In the genomic region with DNA sequence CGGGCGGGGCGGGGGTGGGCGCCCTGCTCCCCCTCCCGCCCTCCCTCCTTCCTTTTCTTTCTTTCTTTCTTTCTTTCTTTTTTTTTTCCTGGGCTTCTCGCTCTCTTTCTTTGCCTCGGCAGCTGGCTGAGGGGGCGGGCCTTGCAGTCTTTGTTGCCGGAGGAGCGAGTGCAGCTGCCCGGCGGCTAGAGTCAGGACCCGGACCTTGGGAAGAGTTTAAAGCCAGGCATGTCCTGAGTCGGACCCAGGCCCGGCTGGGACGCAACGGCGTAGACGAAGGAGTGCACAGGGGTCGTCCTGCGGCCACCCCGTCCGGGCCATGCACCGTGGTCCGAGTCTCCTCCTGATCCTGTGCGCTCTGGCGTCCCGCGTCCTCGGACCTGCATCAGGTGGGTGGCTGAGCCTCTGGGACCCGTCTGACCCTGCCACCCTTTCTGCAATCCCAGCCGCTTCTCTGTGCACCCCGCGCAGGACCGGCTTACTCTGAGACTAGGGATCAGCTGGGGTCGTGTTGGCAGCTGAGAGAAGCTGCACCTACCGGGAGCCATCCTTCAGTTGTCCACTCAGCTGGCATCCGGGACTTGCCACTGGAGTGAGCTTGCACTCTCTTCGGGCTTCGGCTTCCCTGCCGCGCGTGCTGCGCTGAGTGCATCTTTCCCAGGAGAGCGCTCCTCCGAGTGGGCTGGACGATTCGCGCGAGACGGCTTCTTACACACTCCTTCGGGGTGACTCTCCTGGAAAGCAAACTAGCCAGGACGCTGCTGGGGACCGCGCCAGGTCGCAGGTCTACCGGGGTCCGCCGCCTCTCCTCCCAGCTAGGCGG, we compare ENCODE assay signal across 9 mouse cellular contexts. TPM values are rescaled to one million over a fixed set of nuclear protein-coding genes. Genes with fewer than 3 reads are reported as not detected.
DNase-seq lines count a peak whose midpoint lies in the region; ATAC-seq and TF ChIP-seq lines count a peak whose summit lies in the region.
"Had no signal": no experiment of that assay in that cellular context is flagged by ENCODE, and none has a peak within 500 bp of the region (broad histone marks: within the 10 kb centered on the region; RNA-seq: fewer than 3 reads in every experiment).

A gene (plus strand): TSS at position 144 of the 823 bp plus-strand sequence.

- H3K36me3 ChIP-seq in forebrain, postnatal 0 days (ENCODE audit: insufficient read depth) = no peaks in the 10 kb centered on the region
- no peaks in the 10 kb centered on the region for H3K36me3 ChIP-seq in hindbrain, postnatal 0 days (ENCODE audit: insufficient read depth, low read length)
- no peaks in the 10 kb centered on the region for H3K36me3 ChIP-seq in limb, embryonic 14.5 days (ENCODE audit: control insufficient read depth, insufficient read depth, low read length)
- H3K36me3 ChIP-seq in midbrain, embryonic 13.5 days = no peaks in the 10 kb centered on the region
- H3K36me3 ChIP-seq in stomach, postnatal 0 days (ENCODE audit: control insufficient read depth, insufficient read depth, low read length) = no peaks in the 10 kb centered on the region

- no peak within 1 kb of the TSS for H3K27ac ChIP-seq in cerebellum, adult 2 months (ENCODE audit: insufficient read depth, low read length)
- H3K27ac ChIP-seq in forebrain, postnatal 0 days (ENCODE audit: low read depth, low read length) = peak within 1 kb of the TSS; percentile 66
- peak within 1 kb of the TSS; percentile 26 for H3K27ac ChIP-seq in hindbrain, postnatal 0 days
- H3K27ac ChIP-seq in limb, embryonic 14.5 days (replicated peaks; ENCODE audit: low read depth, low read length) = peak within 1 kb of the TSS; percentile 52
- peak within 1 kb of the TSS; percentile 81 for H3K27ac ChIP-seq in midbrain, embryonic 13.5 days
- peak within 1 kb of the TSS; percentile 49; the same call in 1 of the 2 replicates for H3K27ac ChIP-seq in stomach, postnatal 0 days (replicated peaks)

- peak; percentile 81 for ATAC-seq in forebrain, postnatal 0 days
- peak; percentile 64 for ATAC-seq in hindbrain, postnatal 0 days
- peak; percentile 64 for ATAC-seq in limb, embryonic 14.5 days (ENCODE audit: low FRiP score, low read depth)
- peak; percentile 84 for ATAC-seq in midbrain, embryonic 13.5 days
- peak; percentile 68 for ATAC-seq in stomach, postnatal 0 days (ENCODE audit: low FRiP score, low TSS enrichment)

- H3K9me3 ChIP-seq in forebrain, postnatal 0 days (ENCODE audit: low read length) = no peaks in the 10 kb centered on the region
- H3K9me3 ChIP-seq in hindbrain, postnatal 0 days (ENCODE audit: low read length) = no peaks in the 10 kb centered on the region
- 0 out of 2 replicates have a peak, but pooled peaks cover 3% of the 10 kb centered on the region for H3K9me3 ChIP-seq in limb, embryonic 14.5 days (ENCODE audit: control insufficient read depth, low read length)
- H3K9me3 ChIP-seq in midbrain, embryonic 13.5 days = 0 out of 2 replicates have a peak, but pooled peaks cover 4% of the 10 kb centered on the region
- H3K9me3 ChIP-seq in stomach, postnatal 0 days (ENCODE audit: control insufficient read depth, low read length) = no peaks in the 10 kb centered on the region

- no peak for TF ChIP-seq EP300 in stomach, postnatal 0 days (optimal IDR thresholded peaks at IDR 0.05)

- peak within 1 kb of the TSS; percentile 53 for H3K4me3 ChIP-seq in cerebellum, adult 2 months (replicated peaks; ENCODE audit: insufficient read depth, low read depth, low read length)
- H3K4me3 ChIP-seq in forebrain, postnatal 0 days (ENCODE audit: low read depth, low read length) = peak within 1 kb of the TSS; percentile 80
- H3K4me3 ChIP-seq in hindbrain, postnatal 0 days (ENCODE audit: low read length) = peak within 1 kb of the TSS; percentile 76
- H3K4me3 ChIP-seq in limb, embryonic 14.5 days (replicated peaks; ENCODE audit: low read length) = peak within 1 kb of the TSS; percentile 78
- peak within 1 kb of the TSS; percentile 88 for H3K4me3 ChIP-seq in midbrain, embryonic 13.5 days (replicated peaks)
- H3K4me3 ChIP-seq in stomach, postnatal 0 days (ENCODE audit: low read depth, low read length) = peak within 1 kb of the TSS; percentile 63

- H3K9ac ChIP-seq in forebrain, postnatal 0 days = peak within 1 kb of the TSS; percentile 85
- peak within 1 kb of the TSS; percentile 71 for H3K9ac ChIP-seq in hindbrain, postnatal 0 days (replicated peaks; ENCODE audit: low read length)
- peak within 1 kb of the TSS; percentile 82 for H3K9ac ChIP-seq in limb, embryonic 14.5 days (ENCODE audit: low read depth, low read length, severe bottlenecking)
- peak within 1 kb of the TSS; percentile 90 for H3K9ac ChIP-seq in midbrain, embryonic 13.5 days (replicated peaks)
- H3K9ac ChIP-seq in stomach, postnatal 0 days (ENCODE audit: low read length) = peak within 1 kb of the TSS; percentile 71

- TF ChIP-seq CTCF in cerebellum, adult 2 months (IDR thresholded peaks at IDR 0.05; ENCODE audit: borderline replicate concordance, insufficient read depth, low read depth, low read length) = no peak
- no peak for TF ChIP-seq CTCF in brain, embryonic 14.5 days (IDR thresholded peaks at IDR 0.05; ENCODE audit: borderline replicate concordance, extremely low read depth, insufficient read depth, insufficient read length)
- TF ChIP-seq CTCF in forebrain, postnatal 0 days (IDR thresholded peaks at IDR 0.05; ENCODE audit: low read depth) = no peak; the same call in 1 of the 2 replicates
- TF ChIP-seq CTCF in hindbrain, postnatal 0 days (IDR thresholded peaks at IDR 0.05; ENCODE audit: low read depth) = 0 out of 2 replicates have a peak, but pooled peaks have one; percentile 4
- no peak for TF ChIP-seq CTCF in stomach, postnatal 0 days (IDR thresholded peaks at IDR 0.05; ENCODE audit: low read depth)

- H3K4me1 ChIP-seq in cerebellum, adult 2 months (ENCODE audit: control insufficient read depth, insufficient read depth, low read length) = no peaks in the 10 kb centered on the region; the same call in 1 of the 2 replicates
- 0 out of 2 replicates have a peak, but pooled peaks cover 21% of the 10 kb centered on the region for H3K4me1 ChIP-seq in forebrain, postnatal 0 days (ENCODE audit: insufficient read depth)
- 0 out of 2 replicates have a peak, but pooled peaks cover 7% of the 10 kb centered on the region for H3K4me1 ChIP-seq in hindbrain, postnatal 0 days (ENCODE audit: insufficient read depth, low read length)
- 0 out of 2 replicates have a peak, but pooled peaks cover 5% of the 10 kb centered on the region for H3K4me1 ChIP-seq in limb, embryonic 14.5 days (ENCODE audit: control insufficient read depth, insufficient read depth, low read length)
- H3K4me1 ChIP-seq in midbrain, embryonic 13.5 days (replicated peaks) = peaks cover 30% of the 10 kb centered on the region
- no peaks in the 10 kb centered on the region for H3K4me1 ChIP-seq in stomach, postnatal 0 days (replicated peaks; ENCODE audit: control insufficient read depth, insufficient read depth)

- no peaks in the 10 kb centered on the region for H3K27me3 ChIP-seq in cerebellum, adult 2 months (ENCODE audit: control insufficient read depth, insufficient read depth, low read length)
- no peaks in the 10 kb centered on the region for H3K27me3 ChIP-seq in forebrain, postnatal 0 days (ENCODE audit: insufficient read depth, low read length)
- no peaks in the 10 kb centered on the region for H3K27me3 ChIP-seq in hindbrain, postnatal 0 days (ENCODE audit: insufficient read depth, low read length)
- no peaks in the 10 kb centered on the region for H3K27me3 ChIP-seq in limb, embryonic 14.5 days (ENCODE audit: control insufficient read depth, insufficient read depth, low read length)
- H3K27me3 ChIP-seq in midbrain, embryonic 13.5 days = no peaks in the 10 kb centered on the region
- H3K27me3 ChIP-seq in stomach, postnatal 0 days (ENCODE audit: control insufficient read depth, insufficient read depth, low read length) = no peaks in the 10 kb centered on the region

- peak within 1 kb of the TSS; percentile 95 for H3K4me2 ChIP-seq in forebrain, postnatal 0 days (ENCODE audit: low read depth)
- H3K4me2 ChIP-seq in hindbrain, postnatal 0 days (ENCODE audit: low read depth, low read length) = peak within 1 kb of the TSS; percentile 98
- H3K4me2 ChIP-seq in limb, embryonic 14.5 days (replicated peaks; ENCODE audit: low read depth, low read length, severe bottlenecking) = peak within 1 kb of the TSS; percentile 85
- peak within 1 kb of the TSS; percentile 88 for H3K4me2 ChIP-seq in midbrain, embryonic 13.5 days (replicated peaks)
- peak within 1 kb of the TSS; percentile 98 for H3K4me2 ChIP-seq in stomach, postnatal 0 days (replicated peaks; ENCODE audit: low read depth)

- no peak for TF ChIP-seq POLR2A in cerebellum, adult 2 months (IDR thresholded peaks at IDR 0.05; ENCODE audit: borderline replicate concordance, insufficient read depth, low read length)
- peak; percentile 4; the same call in 1 of the 2 replicates for TF ChIP-seq POLR2A in brain, embryonic 14.5 days (IDR thresholded peaks at IDR 0.05; ENCODE audit: borderline replicate concordance, extremely low read depth, insufficient read depth, insufficient read length, poor library complexity, severe bottlenecking)
- TF ChIP-seq POLR2A in limb, embryonic 14.5 days (IDR thresholded peaks at IDR 0.05; ENCODE audit: borderline replicate concordance, extremely low read depth, insufficient read depth, insufficient read length) = no peak

- DNase-seq in cerebellum, adult 2 months = peak; percentile 28 to 43
- DNase-seq in cerebellum, adult 11-12 months = no peak
- DNase-seq in brain, embryonic 14.5 days (ENCODE audit: low read depth) = peak; percentile 78
- peak; percentile 73 for DNase-seq in forebrain, postnatal 0 days
- DNase-seq in hindbrain, postnatal 0 days (ENCODE audit: low spot score) = peak; percentile 66
- DNase-seq in limb, embryonic 14.5 days (ENCODE audit: low spot score) = peak; percentile 41
- peak; percentile 49 for DNase-seq in stomach, postnatal 0 days (ENCODE audit: low spot score)

- WGBS in cerebellum, adult 2 months = under 1% methylated on average over 58 of the region's 60 CpGs
- WGBS in forebrain, postnatal 0 days = under 1% methylated on average over 55 of the region's 60 CpGs
- 2% methylated on average over 57 of the region's 60 CpGs for WGBS in hindbrain, postnatal 0 days
- WGBS in limb, embryonic 14.5 days = 3% methylated on average over 56 of the region's 60 CpGs
- WGBS in midbrain, embryonic 13.5 days = under 1% methylated on average over 53 of the region's 60 CpGs
- under 1% methylated on average over 51 of the region's 60 CpGs for WGBS in stomach, postnatal 0 days

RNA-seq across cellular contexts. Expression of the gene that starts here (rescaled TPM):
- 0.34 and 0.49 TPM in 2 replicates for polyA plus RNA-seq in cerebellum, adult 2 months (2012; rRNA removed)
- 35.5 and 43.3 TPM in 2 replicates for polyA plus RNA-seq in brain, embryonic 14.5 days (2012; rRNA removed)
- total RNA-seq in forebrain, postnatal 0 days (2014; rRNA removed) = 10.9 and 15.9 TPM in 2 replicates
- 4.1 and 4.9 TPM in 2 replicates for polyA plus RNA-seq in forebrain, postnatal 0 days (2015; fragmentation: Nextera tagmentation; extraction: Ambion mirVana)
- total RNA-seq in hindbrain, postnatal 0 days (2014; rRNA removed) = 6.4 and 10.4 TPM in 2 replicates
- polyA plus RNA-seq in hindbrain, postnatal 0 days (2015; fragmentation: Nextera tagmentation; extraction: Ambion mirVana) = 2.7 and 2.9 TPM in 2 replicates
- polyA plus RNA-seq in limb, embryonic 14.5 days (2012; rRNA removed) = 44.3 and 60.0 TPM in 2 replicates
- 19.4 and 22.7 TPM in 2 replicates for polyA plus RNA-seq in limb, embryonic 14.5 days (2014; fragmentation: Nextera tagmentation; extraction: Ambion mirVana)
- 13.4 and 17.8 TPM in 2 replicates for polyA plus RNA-seq in midbrain, embryonic 13.5 days (2015; fragmentation: Nextera tagmentation; extraction: Ambion mirVana)
- polyA plus RNA-seq in stomach, postnatal 0 days (2015; fragmentation: Nextera tagmentation; extraction: Ambion mirVana) = 2.7 and 3.2 TPM in 2 replicates
- total RNA-seq: MEL had no signal

Comparison
In these comparisons a context has a peak if more than half of its experiments do, and no peak if none do; other contexts are left out.
1. Peak in DNase-seq and H3K4me3 ChIP-seq in cerebellum, adult 2 months; RNA of the gene not detected or under 1 TPM.